Mouse (Mus musculus): ENCODE results near the gene Cckar. TPM values are rescaled to one million over a fixed set of nuclear protein-coding genes. Genes with fewer than 3 reads are reported as not detected.

The Cckar gene
- total RNA-seq, 1 experiment from 2014 or later = 0.56 TPM

DNA sequence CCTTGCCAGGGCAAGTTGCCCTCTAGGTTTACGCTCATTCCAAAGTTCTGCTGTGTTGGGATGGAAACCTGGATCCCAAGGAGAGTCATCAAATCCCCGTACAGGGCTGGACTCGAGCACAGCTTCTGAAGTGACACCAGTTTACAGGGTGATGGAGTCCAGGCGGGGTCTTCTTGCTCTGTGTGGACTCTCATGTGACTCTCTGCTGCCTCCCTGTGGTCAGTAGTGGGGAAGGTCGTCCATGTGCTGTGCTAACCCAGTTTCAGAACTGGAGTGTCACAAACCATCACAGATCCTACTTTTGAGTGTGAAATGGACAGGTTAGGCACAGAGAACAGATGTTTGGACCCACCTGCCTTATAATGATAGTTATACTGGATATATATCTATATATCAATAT, 35.2 kb downstream of the Cckar start:
- peak; percentile 76 for DNase-seq

DNA sequence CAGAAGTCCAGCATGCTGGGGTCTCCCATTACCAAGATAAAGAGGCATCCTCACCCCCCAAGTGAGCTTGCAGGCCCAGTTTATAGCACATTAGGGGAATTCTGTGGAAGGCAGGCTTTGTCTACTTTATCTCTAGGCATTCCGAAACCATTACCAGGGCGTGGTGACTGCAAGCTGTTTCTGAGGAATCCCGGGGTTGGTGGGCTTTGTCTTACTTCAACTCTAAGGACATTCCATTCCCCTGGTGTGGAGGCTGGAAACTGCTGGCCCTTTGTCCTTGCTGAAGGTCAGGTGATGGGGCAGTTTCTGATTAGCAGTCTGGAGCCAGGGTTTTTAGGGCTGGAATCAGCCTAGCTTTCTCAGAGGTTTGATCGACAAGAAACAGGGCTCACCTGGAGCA, 36.0 kb downstream of the Cckar start:
- no peak for DNase-seq

DNA sequence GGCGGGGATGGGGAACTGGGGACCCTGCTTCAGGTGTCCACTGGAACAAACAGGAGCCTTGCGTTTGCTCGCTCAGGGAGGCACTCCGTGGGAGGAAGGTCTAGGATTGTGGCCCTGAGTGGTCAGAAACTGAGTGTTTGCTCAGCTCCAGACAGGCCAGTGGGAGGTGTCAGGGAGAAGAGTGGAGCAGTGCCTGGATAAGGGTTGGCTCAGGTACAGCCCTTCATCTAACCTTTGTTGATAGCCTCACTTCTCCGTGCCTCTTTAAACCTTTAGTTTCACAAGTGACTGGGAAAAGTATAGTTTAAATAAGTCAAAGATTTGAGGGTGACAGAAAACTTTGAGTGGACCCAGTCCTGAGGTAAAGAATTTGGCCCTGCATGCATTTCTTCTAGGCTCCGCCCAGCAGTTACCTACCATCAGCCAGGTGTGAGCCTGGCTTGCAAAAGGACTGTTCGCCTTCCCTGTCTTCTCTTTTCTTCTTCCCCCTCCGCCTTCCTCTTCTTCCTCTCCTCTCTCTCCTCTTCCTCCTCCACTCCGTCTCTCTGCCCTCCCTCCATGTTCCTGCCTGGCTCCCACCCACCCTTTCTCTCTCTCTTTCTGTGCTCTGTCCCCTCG, 37.1 kb downstream of the Cckar start:
- no peak for DNase-seq

DNA sequence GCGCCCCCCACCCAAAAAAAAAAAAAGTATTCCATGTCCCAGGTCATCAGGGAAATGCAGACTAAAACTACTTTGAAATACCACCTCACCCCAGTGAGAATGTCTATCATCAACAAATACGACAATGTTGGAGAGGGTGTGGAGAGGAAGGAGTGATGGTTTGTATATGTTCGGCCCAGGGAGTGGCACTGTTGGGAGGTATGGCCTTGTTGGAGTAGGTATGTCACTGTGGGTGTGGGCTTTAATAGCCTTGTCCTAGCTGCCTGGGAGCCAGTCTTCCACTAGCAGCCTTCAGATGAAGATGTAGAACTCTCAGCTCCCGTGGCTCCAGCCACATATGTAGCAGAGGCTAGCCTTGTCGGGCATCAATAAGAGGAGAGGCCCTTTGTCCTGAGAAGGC, 39.5 kb downstream of the Cckar start:
- DNase-seq = no peak

DNA sequence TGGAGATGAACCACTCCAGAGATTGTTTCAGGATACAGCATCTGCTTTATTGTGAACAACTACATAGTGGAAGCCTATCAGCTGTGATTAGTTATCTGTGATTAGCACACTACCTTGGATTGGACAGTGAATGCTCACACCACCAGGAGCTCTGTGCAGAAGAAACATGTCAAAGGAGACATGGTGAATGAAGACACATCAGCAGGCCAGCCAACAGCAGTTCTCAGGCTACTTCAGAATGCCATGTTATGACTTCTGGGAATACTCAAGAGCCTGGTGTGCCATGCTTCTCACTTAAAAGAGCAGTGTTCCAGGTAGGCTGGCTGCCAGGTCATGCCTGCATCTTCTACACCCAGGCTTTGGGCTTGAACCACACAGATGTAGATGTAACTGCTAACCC, 43.8 kb downstream of the Cckar start:
- no peak for DNase-seq

DNA sequence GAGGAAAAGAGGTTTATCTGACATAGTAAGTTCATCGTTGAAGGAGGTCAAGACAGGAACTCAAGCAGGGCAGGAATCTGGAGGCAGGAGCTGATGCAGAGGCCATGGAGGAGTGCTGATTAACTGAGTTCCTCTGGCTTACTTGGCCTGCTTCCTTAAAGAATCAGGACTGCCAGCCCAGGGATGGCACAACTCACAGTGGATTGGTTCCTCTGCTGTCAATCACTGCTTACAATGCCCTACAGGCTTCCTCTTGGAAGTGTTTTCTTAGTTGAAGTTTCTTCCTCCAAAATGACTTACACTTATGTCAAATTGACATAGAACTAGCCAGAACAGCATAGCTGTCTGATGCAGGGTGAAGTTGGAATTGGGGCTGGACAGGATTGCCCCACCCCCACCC, 45.1 kb downstream of the Cckar start:
- no peak for DNase-seq

DNA sequence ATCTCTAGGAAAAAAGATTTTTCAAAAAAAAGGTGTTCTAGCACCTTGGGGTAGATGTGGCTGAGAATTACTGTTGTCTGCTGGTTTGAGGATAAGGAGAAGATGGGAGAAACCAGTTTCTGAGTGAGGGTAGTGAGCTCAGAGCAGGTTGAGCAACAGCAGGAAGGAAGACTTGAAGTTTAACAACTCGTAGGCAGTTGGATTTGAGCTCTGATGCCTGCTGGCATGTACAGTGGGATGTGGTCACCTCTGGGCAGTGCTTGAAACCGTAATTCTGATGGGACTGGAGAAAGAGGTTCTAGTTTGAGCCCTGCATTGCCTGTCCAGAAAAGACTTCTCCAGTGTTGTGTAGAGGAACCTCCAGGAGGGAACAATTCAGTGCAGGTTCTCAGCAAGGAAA, 46.0 kb downstream of the Cckar start:
- DNase-seq = no peak

DNA sequence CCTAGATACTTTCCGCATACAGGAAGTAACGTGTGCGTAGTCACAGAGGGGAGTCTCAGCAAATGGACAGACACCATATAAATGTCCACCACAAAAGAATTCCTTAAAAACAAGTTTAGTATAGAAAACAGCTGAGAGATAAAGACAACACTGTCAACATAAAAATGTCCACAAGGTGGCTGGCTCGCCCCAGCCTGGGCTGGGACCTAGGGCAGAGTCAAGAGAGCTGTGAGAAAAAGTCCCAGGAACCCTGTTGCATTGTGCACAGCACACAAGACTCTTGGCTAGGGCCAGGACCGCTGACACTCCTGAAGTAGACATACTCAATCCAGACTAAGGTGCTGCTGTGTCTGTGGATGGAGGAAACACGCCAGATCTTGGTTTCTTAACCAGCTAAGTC, 49.6 kb downstream of the Cckar start:
- peak; percentile 52 for DNase-seq

DNA sequence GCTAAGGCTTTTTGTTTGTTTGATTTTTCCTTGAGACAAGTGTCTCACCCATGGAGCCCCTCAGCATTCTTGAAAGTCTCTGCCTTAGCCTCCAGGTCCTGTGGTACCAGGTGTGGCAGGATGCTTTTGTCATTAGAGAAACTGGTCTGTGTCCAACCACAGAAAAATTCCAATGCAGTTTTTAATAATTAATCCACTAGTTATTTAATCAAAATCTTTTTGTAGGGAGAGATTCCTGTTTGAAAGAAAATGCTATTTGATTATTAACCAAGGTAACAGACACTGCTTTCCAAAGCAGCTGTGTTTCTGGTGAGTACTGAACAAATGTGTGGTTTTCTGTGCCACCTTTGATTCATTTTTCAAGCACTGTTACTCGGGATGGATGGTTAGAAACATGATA, 50.9 kb downstream of the Cckar start:
- DNase-seq = no peak

Other genes with a start within 250 kb of the Cckar start
- gene Rbpj, start 241.6 kb downstream of the Cckar start, total RNA-seq (2021) = 31.4 and 36.2 TPM in 2 replicates
- 21.8 and 23.4 TPM in 2 replicates for gene Tbc1d19, start 101.9 kb upstream of the Cckar start, total RNA-seq (2021)

Measured in adrenal gland, postnatal 14 days (tissue).